ENCODE assay signal across 25 mouse cellular contexts in genomic region chr9:21935466-21936131, GRCm38 (mm10). TPM values are rescaled to one million over a fixed set of nuclear protein-coding genes. Genes with fewer than 3 reads are reported as not detected.
A peak's percentile ranks its signal among the peaks of the same experiment; 100 is the strongest.
DNase-seq lines count a peak whose midpoint lies in the region; ATAC-seq lines count a peak whose summit lies in the region.
"Had no signal": no experiment of that assay in that cellular context is flagged by ENCODE, and none has a peak within 500 bp of the region (broad histone marks: within the 10 kb centered on the region; RNA-seq: fewer than 3 reads in every experiment).

No protein-coding gene starts in this region.

- no peak for ATAC-seq in hindbrain, embryonic 13.5 days (ENCODE audit: low FRiP score)
- no peak for ATAC-seq in hindbrain, embryonic 12.5 days (ENCODE audit: low FRiP score)
- no peak for ATAC-seq in midbrain, embryonic 12.5 days (ENCODE audit: low FRiP score, low read depth)
- ATAC-seq in midbrain, embryonic 11.5 days (ENCODE audit: low FRiP score): no peak
- no peak for ATAC-seq in midbrain, embryonic 15.5 days (replicated peaks)
- ATAC-seq: CD4-positive, CD25-positive, alpha-beta regulatory T cell, adult 4 months had no signal

- H3K9me3 ChIP-seq in hindbrain, embryonic 13.5 days: no peaks in the 10 kb centered on the region
- no peaks in the 10 kb centered on the region for H3K9me3 ChIP-seq in hindbrain, embryonic 12.5 days (replicated peaks)
- no peaks in the 10 kb centered on the region for H3K9me3 ChIP-seq in midbrain, embryonic 12.5 days
- H3K9me3 ChIP-seq in midbrain, embryonic 11.5 days (ENCODE audit: control insufficient read depth, low read length): no peaks in the 10 kb centered on the region
- H3K9me3 ChIP-seq in midbrain, embryonic 15.5 days: no peaks in the 10 kb centered on the region
- H3K9me3 ChIP-seq: heart, embryonic 15.5 days; liver, embryonic 15.5 days had no signal

- peaks cover 17% of the 10 kb centered on the region for H3K36me3 ChIP-seq in hindbrain, embryonic 13.5 days
- peaks cover 2% of the 10 kb centered on the region; the same call in 1 of the 2 replicates for H3K36me3 ChIP-seq in hindbrain, embryonic 12.5 days
- 0 out of 2 replicates have a peak, but pooled peaks cover 10% of the 10 kb centered on the region for H3K36me3 ChIP-seq in midbrain, embryonic 12.5 days
- no peaks in the 10 kb centered on the region; the same call in 1 of the 2 replicates for H3K36me3 ChIP-seq in midbrain, embryonic 11.5 days (ENCODE audit: control insufficient read depth, insufficient read depth, low read length)
- peaks cover 5% of the 10 kb centered on the region; the same call in 1 of the 2 replicates for H3K36me3 ChIP-seq in midbrain, embryonic 15.5 days (replicated peaks)
- H3K36me3 ChIP-seq: heart, embryonic 15.5 days; liver, embryonic 15.5 days had no signal

- H3K4me3 ChIP-seq in hindbrain, embryonic 13.5 days: peak overlapping the region; percentile 75; the same call in 1 of the 2 replicates
- no peak overlapping the region for H3K4me3 ChIP-seq in hindbrain, embryonic 12.5 days
- no peak overlapping the region for H3K4me3 ChIP-seq in midbrain, embryonic 12.5 days
- no peak overlapping the region for H3K4me3 ChIP-seq in midbrain, embryonic 11.5 days (ENCODE audit: low read depth, low read length)
- H3K4me3 ChIP-seq in midbrain, embryonic 15.5 days: no peak overlapping the region
- H3K4me3 ChIP-seq: liver, embryonic 15.5 days had no signal

- 0 out of 2 replicates have a peak overlapping the region, but pooled peaks have one; percentile 90 for H3K27ac ChIP-seq in hindbrain, embryonic 13.5 days
- H3K27ac ChIP-seq in hindbrain, embryonic 12.5 days: no peak overlapping the region
- no peak overlapping the region for H3K27ac ChIP-seq in midbrain, embryonic 12.5 days (replicated peaks)
- H3K27ac ChIP-seq in midbrain, embryonic 11.5 days (ENCODE audit: low read depth, low read length): no peak overlapping the region
- H3K27ac ChIP-seq in midbrain, embryonic 15.5 days: peak overlapping the region; percentile 89; the same call in 1 of the 2 replicates
- H3K27ac ChIP-seq: liver, embryonic 15.5 days; macrophage; stomach, postnatal 0 days had no signal

- peak; percentile 62 for DNase-seq in cerebellum, adult 9-11 months
- no peak for DNase-seq in cerebellum, postnatal 25 days
- no peak for DNase-seq in midbrain, embryonic 11.5 days (ENCODE audit: low spot score, missing footprints)
- DNase-seq in left cerebral cortex, adult 18-20 months (ENCODE audit: low spot score in 2 of 2): no peak
- DNase-seq: adrenal gland, postnatal 36 days; cerebellum, adult 11 months; cerebellum, postnatal 14 days; gastrocnemius, postnatal 14 days; heart, adult 18-20 months; heart, postnatal 36 days; kidney, adult 8-10 months; kidney, postnatal 10 days; liver; thymus, adult 2 months; thymus, postnatal 4 days had no signal

- H3K27me3 ChIP-seq in hindbrain, embryonic 13.5 days: no peaks in the 10 kb centered on the region
- H3K27me3 ChIP-seq in hindbrain, embryonic 12.5 days: peaks cover 3% of the 10 kb centered on the region; the same call in 1 of the 2 replicates
- H3K27me3 ChIP-seq in midbrain, embryonic 12.5 days: peaks cover 6% of the 10 kb centered on the region; the same call in 1 of the 2 replicates
- H3K27me3 ChIP-seq in midbrain, embryonic 11.5 days (ENCODE audit: control insufficient read depth, insufficient read depth, low read length): 0 out of 2 replicates have a peak, but pooled peaks cover 3% of the 10 kb centered on the region
- no peaks in the 10 kb centered on the region for H3K27me3 ChIP-seq in midbrain, embryonic 15.5 days (replicated peaks)
- H3K27me3 ChIP-seq: heart, embryonic 15.5 days had no signal

- peaks cover 28% of the 10 kb centered on the region for H3K4me1 ChIP-seq in hindbrain, embryonic 13.5 days (replicated peaks)
- peaks cover 22% of the 10 kb centered on the region for H3K4me1 ChIP-seq in hindbrain, embryonic 12.5 days
- H3K4me1 ChIP-seq in midbrain, embryonic 12.5 days: peaks cover 20% of the 10 kb centered on the region
- peaks cover 3% of the 10 kb centered on the region; the same call in 1 of the 2 replicates for H3K4me1 ChIP-seq in midbrain, embryonic 11.5 days (ENCODE audit: control insufficient read depth, insufficient read depth, low read length)
- peaks cover 26% of the 10 kb centered on the region for H3K4me1 ChIP-seq in midbrain, embryonic 15.5 days

- 85% methylated on average over 7 of the region's 7 CpGs for WGBS in hindbrain, embryonic 13.5 days
- WGBS in hindbrain, embryonic 12.5 days: 90% methylated on average over 7 of the region's 7 CpGs
- WGBS in midbrain, embryonic 12.5 days: 86% methylated on average over 7 of the region's 7 CpGs
- 83% methylated on average over 7 of the region's 7 CpGs for WGBS in midbrain, embryonic 11.5 days
- 85% methylated on average over 7 of the region's 7 CpGs for WGBS in midbrain, embryonic 15.5 days

- no peak overlapping the region for H3K9ac ChIP-seq in hindbrain, embryonic 13.5 days
- no peak overlapping the region for H3K9ac ChIP-seq in hindbrain, embryonic 12.5 days
- H3K9ac ChIP-seq in midbrain, embryonic 12.5 days (replicated peaks): no peak overlapping the region
- H3K9ac ChIP-seq in midbrain, embryonic 11.5 days (ENCODE audit: low read length): no peak overlapping the region
- H3K9ac ChIP-seq in midbrain, embryonic 15.5 days: no peak overlapping the region
- H3K9ac ChIP-seq: heart, embryonic 15.5 days; liver, embryonic 15.5 days had no signal

- H3K4me2 ChIP-seq in hindbrain, embryonic 13.5 days: peak overlapping the region; percentile 73
- no peak overlapping the region for H3K4me2 ChIP-seq in hindbrain, embryonic 12.5 days (replicated peaks)
- H3K4me2 ChIP-seq in midbrain, embryonic 12.5 days (replicated peaks): peak overlapping the region; percentile 74; the same call in 1 of the 2 replicates
- H3K4me2 ChIP-seq in midbrain, embryonic 11.5 days: no peak overlapping the region
- peak overlapping the region; percentile 65; the same call in 1 of the 2 replicates for H3K4me2 ChIP-seq in midbrain, embryonic 15.5 days

RNA-seq across cellular contexts. Expression of gene Plppr2, which starts 1.2 kb away (rescaled TPM):
- polyA plus RNA-seq in hindbrain, embryonic 13.5 days (2015; fragmentation: Nextera tagmentation; extraction: Ambion mirVana): 67.5 and 71.4 TPM in 2 replicates
- polyA plus RNA-seq in hindbrain, embryonic 12.5 days (2016; fragmentation: Nextera tagmentation; extraction: Ambion mirVana): 48.3 and 54.9 TPM in 2 replicates
- polyA plus RNA-seq in midbrain, embryonic 12.5 days (2016; fragmentation: Nextera tagmentation; extraction: Ambion mirVana): 45.6 and 47.0 TPM in 2 replicates
- 19.1 and 22.2 TPM in 2 replicates for polyA plus RNA-seq in midbrain, embryonic 11.5 days (2014; fragmentation: Nextera tagmentation; extraction: Ambion mirVana)
- polyA plus RNA-seq in midbrain, embryonic 15.5 days (2015; fragmentation: Nextera tagmentation; extraction: Ambion mirVana): 116 and 120 TPM in 2 replicates
- total RNA-seq in left cerebral cortex, adult 18-20 months (2021): 100 to 1,000 TPM; 171 to 178 TPM
- total RNA-seq: neutrophil, adult 5-6 weeks had no signal

RNA-seq across cellular contexts. Expression of gene Tmem205, which starts 8.2 kb away (rescaled TPM):
- 47.1 and 48.2 TPM in 2 replicates for polyA plus RNA-seq in hindbrain, embryonic 13.5 days (2015; fragmentation: Nextera tagmentation; extraction: Ambion mirVana)
- polyA plus RNA-seq in hindbrain, embryonic 12.5 days (2016; fragmentation: Nextera tagmentation; extraction: Ambion mirVana): 37.0 and 37.5 TPM in 2 replicates
- polyA plus RNA-seq in midbrain, embryonic 12.5 days (2016; fragmentation: Nextera tagmentation; extraction: Ambion mirVana): 32.7 and 36.9 TPM in 2 replicates
- polyA plus RNA-seq in midbrain, embryonic 11.5 days (2014; fragmentation: Nextera tagmentation; extraction: Ambion mirVana): 30.6 and 35.7 TPM in 2 replicates
- 49.3 and 52.4 TPM in 2 replicates for polyA plus RNA-seq in midbrain, embryonic 15.5 days (2015; fragmentation: Nextera tagmentation; extraction: Ambion mirVana)
- total RNA-seq in left cerebral cortex, adult 18-20 months (2021): 10 to 100 TPM; 33.5 to 39.8 TPM

RNA-seq across cellular contexts. Expression of gene Ccdc159, which starts 8.3 kb away (rescaled TPM):
- 8.9 and 10.4 TPM in 2 replicates for polyA plus RNA-seq in hindbrain, embryonic 13.5 days (2015; fragmentation: Nextera tagmentation; extraction: Ambion mirVana)
- polyA plus RNA-seq in hindbrain, embryonic 12.5 days (2016; fragmentation: Nextera tagmentation; extraction: Ambion mirVana): 8.8 and 9.2 TPM in 2 replicates
- polyA plus RNA-seq in midbrain, embryonic 12.5 days (2016; fragmentation: Nextera tagmentation; extraction: Ambion mirVana): 6.1 and 6.9 TPM in 2 replicates
- polyA plus RNA-seq in midbrain, embryonic 11.5 days (2014; fragmentation: Nextera tagmentation; extraction: Ambion mirVana): 2.4 and 3.4 TPM in 2 replicates
- 13.4 and 14.1 TPM in 2 replicates for polyA plus RNA-seq in midbrain, embryonic 15.5 days (2015; fragmentation: Nextera tagmentation; extraction: Ambion mirVana)
- 10 to 100 TPM; 18.3 to 18.8 TPM for total RNA-seq in left cerebral cortex, adult 18-20 months (2021)
- total RNA-seq: neutrophil, adult 5-6 weeks had no signal

RNA-seq across cellular contexts. Expression of gene Rab3d, which starts 17.6 kb away (rescaled TPM):
- polyA plus RNA-seq in hindbrain, embryonic 13.5 days (2015; fragmentation: Nextera tagmentation; extraction: Ambion mirVana): 15.9 and 18.5 TPM in 2 replicates
- polyA plus RNA-seq in hindbrain, embryonic 12.5 days (2016; fragmentation: Nextera tagmentation; extraction: Ambion mirVana): 15.5 and 16.3 TPM in 2 replicates
- polyA plus RNA-seq in midbrain, embryonic 12.5 days (2016; fragmentation: Nextera tagmentation; extraction: Ambion mirVana): 13.2 and 13.4 TPM in 2 replicates
- polyA plus RNA-seq in midbrain, embryonic 11.5 days (2014; fragmentation: Nextera tagmentation; extraction: Ambion mirVana): 7.8 and 9.1 TPM in 2 replicates
- polyA plus RNA-seq in midbrain, embryonic 15.5 days (2015; fragmentation: Nextera tagmentation; extraction: Ambion mirVana): 15.4 and 15.5 TPM in 2 replicates
- total RNA-seq in left cerebral cortex, adult 18-20 months (2021): 10 to 100 TPM; 13.8 to 14.0 TPM

RNA-seq across cellular contexts. Expression of gene Swsap1, which starts 20.0 kb away (rescaled TPM):
- polyA plus RNA-seq in hindbrain, embryonic 13.5 days (2015; fragmentation: Nextera tagmentation; extraction: Ambion mirVana): 9.1 and 9.7 TPM in 2 replicates
- polyA plus RNA-seq in hindbrain, embryonic 12.5 days (2016; fragmentation: Nextera tagmentation; extraction: Ambion mirVana): 7.2 and 9.5 TPM in 2 replicates
- 7.8 and 8.1 TPM in 2 replicates for polyA plus RNA-seq in midbrain, embryonic 12.5 days (2016; fragmentation: Nextera tagmentation; extraction: Ambion mirVana)
- polyA plus RNA-seq in midbrain, embryonic 11.5 days (2014; fragmentation: Nextera tagmentation; extraction: Ambion mirVana): 20.3 and 22.3 TPM in 2 replicates
- polyA plus RNA-seq in midbrain, embryonic 15.5 days (2015; fragmentation: Nextera tagmentation; extraction: Ambion mirVana): 10.5 TPM in 2 replicates
- total RNA-seq in left cerebral cortex, adult 18-20 months (2021): 10 to 100 TPM; 13.1 to 14.1 TPM

Comparison
In these comparisons a context has a peak if more than half of its experiments do, and no peak if none do; other contexts are left out.
1. H3K27ac ChIP-seq: peak in hindbrain, embryonic 13.5 days (single experiment) and midbrain, embryonic 15.5 days (single experiment); none in hindbrain, embryonic 12.5 days (single experiment), midbrain, embryonic 12.5 days (single experiment) and midbrain, embryonic 11.5 days (single experiment).
2. H3K4me2 ChIP-seq: peak in hindbrain, embryonic 13.5 days (single experiment), midbrain, embryonic 12.5 days (single experiment) and midbrain, embryonic 15.5 days (single experiment); none in hindbrain, embryonic 12.5 days (single experiment) and midbrain, embryonic 11.5 days (single experiment).